Mouse (Mus musculus): ENCODE data around the gene Klk1b24.
"Not testable (repeated sequence)": the region's sequence is repeated elsewhere in the genome, so short reads cannot be mapped to it uniquely, and the experiment has no call there.

Klk1b24 gene

DNA sequence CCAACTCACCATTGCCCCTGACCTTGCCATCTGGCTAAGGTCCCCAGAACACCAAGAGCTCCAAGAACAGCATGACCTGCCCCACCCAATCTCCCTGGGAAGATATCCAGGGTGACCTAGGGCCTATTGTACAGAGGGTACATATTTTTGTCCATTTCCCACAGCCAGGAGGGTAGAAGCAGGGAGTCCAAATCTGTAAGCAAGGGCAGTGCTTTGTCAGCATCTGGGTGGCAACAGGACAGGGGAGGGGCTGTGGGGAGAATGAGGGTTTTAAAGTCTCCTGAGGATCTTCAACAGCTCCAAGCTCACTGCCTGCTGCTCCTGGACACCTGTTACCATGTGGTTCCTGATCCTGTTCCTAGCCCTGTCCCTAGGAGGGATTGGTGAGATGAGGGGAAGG is at the start of gene Klk1b24:
Gene Klk1b24 (plus strand): TSS at position 301 of the 400 bp plus-strand sequence.
- not testable (repeated sequence) for DNase-seq (ENCODE audit: low read depth, low spot score)

DNA sequence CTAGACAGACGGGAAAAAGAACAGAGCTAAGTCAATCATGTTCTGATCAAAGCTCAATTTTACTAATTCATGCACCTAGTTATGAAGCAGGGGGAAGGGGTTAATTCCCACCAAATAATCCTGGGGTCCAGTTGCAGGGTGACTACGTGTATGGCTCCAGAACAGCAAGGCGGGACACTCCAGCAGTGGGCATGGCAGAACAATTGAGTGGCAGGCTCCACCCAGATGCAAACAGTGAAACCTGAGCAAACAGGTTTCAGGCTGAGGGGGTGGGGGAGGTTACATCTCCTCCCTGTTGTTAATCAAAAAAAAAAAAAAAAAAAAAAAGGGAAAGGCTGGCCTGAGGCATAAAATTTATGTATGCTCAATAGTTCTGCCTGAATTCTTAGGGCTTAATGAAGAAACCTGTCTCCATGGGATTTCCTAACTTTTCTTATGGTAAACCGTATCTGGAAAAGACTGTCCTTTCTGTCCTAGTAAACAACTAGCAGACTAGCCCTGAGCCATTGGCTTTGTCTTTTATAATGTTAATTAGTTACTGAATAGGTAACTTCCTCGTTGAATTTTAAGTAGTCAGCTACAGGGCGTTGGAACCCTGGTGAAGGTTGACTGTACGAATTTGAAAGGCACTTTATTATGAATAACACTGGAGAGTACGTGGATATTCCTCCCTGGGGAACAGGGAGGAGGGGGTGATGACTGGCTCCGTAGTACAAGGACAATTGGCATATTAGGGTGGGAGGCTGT is 8.6 kb upstream of the Klk1b24 start:
- DNase-seq (ENCODE audit: low read depth, low spot score): no peak

DNA sequence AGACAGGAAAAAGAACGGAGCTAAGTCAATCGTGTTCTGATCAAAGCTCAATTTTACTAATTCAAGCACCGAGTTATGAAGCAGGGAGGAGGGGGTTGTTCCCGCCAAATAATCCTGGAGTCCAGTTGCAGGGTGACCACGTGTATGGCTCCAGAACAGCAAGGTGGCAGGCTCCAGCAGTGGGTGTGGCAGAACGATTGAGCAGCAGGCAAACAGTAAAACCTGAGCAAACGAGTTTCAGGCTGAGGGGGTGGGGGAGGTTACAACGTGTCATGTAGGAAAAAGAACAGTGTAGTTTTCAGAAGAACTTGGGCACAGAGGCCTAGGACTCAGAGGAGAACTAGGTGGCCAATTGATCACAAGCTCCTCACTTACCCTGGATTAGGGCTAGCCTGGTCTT is 1.5 kb upstream of the Klk1b24 start:
- DNase-seq (ENCODE audit: low read depth, low spot score): not testable (repeated sequence)

DNA sequence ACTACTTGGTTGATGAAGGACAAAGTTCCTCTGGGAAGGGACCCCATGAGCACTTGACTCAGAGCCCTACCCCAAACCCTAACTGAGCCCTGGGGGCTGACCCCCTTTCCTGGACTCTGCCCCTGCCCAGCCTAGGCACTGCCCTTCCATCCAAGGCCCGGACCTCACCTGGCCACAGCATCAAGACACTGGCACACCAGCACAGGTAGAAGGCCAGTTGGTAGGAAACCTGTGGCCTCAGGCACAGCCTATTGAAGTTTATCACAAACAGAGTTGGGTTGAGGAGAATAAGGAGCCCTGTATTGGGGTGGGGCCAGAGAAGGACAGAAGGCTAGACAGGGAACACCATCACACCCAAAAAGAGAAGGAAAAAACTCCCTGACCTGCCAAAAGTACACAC is 5.4 kb downstream of the Klk1b24 start:
- not testable (repeated sequence) for DNase-seq (ENCODE audit: low read depth, low spot score)

GRCm38 (mm10) chr7:44197891-44198290 is 9.9 kb downstream of the Klk1b24 start, which contains the start of gene Klk1b3:
Gene Klk1b3, plus strand, starts transcription at chr7:44198191.
- no peak for DNase-seq (ENCODE audit: low read depth, low spot score)

- DNase-seq (ENCODE audit: low read depth, low spot score): not testable (repeated sequence)
Observed at GRCm38 (mm10) chr7:44207135-44207534, 19.1 kb downstream of the Klk1b24 start, which contains the start of gene Klk1b4. Gene Klk1b4, plus strand, starts transcription at chr7:44207435.

DNA sequence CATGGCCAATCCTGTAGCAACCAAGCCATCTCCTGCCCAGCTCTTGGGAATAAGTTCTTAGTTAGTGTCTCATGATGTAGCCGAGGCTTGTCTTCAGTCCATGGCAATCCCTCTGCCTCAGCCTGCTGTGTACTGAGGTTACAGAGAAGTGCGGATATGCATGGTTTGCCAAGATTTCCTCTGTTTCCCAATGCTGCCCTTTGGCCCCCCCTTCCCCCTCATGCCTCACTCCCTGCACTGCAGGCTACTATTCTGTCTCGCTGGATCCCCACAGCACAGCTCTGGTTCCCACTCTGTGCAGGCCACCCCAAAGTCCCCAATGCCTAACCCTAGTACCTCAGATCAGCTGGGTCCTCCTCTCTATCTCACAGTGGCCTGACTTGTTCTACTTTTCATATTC is 20.3 kb downstream of the Klk1b24 start:
- DNase-seq (ENCODE audit: low read depth, low spot score): no peak

DNA sequence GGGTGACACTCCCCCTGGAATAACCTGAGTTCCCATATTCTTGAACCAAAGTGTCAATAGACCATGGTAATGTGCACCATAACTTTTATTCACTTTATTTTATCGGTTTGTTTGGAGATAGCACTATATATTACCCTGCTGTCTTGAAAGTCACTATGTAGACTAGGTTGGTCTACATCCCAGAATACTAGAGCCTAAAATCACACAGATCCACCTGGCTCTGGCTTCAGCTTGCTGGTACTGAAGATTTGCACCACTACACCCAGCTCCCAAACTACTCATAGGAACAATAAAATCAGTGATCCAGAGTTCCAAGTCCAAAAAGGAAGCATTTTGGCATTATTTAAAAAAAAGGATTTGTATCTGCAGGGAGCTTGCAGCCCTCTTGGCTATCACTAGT is 27.6 kb downstream of the Klk1b24 start, which contains the start of gene Klk1b5:
Gene Klk1b5 (plus strand): TSS at position 301 of the 400 bp plus-strand sequence.
- DNase-seq (ENCODE audit: low read depth, low spot score): no peak

DNA sequence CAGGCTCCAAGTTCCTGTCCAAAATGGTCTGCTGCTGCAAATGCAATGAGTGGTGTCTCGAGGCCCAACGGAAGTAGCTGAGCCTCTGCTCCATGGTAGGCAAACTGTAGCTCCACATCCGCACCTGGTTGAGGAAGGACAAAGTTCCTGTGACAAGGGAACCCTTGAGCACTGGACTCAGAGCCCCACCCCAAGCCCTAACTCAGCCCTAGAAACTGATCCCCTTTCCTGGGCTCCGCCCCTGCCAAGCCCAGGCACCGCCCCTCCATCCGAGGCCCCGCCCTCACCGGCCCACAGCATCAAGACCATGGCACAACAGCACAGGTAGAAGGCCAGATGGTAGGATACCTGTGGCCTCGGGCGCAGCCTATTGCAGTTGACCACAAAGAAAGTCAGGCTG is 33.6 kb downstream of the Klk1b24 start:
- not testable (repeated sequence) for DNase-seq (ENCODE audit: low read depth, low spot score)

DNA sequence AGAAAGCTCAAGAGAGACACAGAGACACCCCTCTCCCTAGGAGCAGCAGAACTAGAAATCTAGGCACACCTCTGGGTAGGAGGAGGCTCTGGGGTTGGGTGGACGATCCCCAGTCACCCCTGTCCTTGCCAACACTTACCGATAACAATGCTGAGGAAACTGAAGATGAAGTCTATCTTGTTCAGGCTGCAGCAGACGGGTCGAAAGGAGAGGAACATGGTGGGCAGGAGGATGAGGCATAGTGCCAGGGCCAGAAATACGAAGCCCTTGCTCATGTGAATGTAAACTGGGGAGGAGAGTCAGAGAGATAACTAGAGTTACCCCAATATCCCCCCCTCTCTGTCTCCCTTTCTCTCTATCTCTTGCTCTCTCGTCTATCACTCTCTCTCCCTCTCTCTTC is 34.3 kb downstream of the Klk1b24 start:
- DNase-seq (ENCODE audit: low read depth, low spot score): not testable (repeated sequence)

DNA sequence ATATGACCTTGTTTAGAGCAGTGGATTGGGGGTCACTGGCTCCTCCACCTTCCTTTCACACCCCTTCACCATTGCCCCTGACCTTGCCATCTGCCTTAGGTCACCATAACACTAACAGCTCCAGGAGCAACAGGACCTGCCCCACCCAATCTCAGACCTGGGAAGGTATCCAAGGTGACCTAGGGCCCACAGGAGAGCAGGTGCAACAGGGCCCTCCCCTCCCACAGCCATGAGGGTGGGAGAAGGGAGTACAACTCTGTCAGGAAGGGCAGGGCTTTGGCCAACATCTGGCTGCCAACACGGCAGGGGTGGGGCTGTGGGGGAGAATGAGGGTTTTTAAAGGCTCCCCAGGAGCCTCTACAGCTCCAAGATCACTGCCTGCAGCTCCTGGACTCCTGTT is 37.0 kb downstream of the Klk1b24 start, which contains the start of gene Klk1:
Gene Klk1 (plus strand): TSS at position 285 of the 400 bp plus-strand sequence.
- DNase-seq (ENCODE audit: low read depth, low spot score): no peak

- no peak for DNase-seq (ENCODE audit: low read depth, low spot score)
Observed at GRCm38 (mm10) chr7:44235909-44236308, 47.9 kb downstream of the Klk1b24 start, which contains the start of gene Gm36864. Gene Gm36864, plus strand, starts transcription at chr7:44236177.

- DNase-seq (ENCODE audit: low read depth, low spot score): no peak
Observed at GRCm38 (mm10) chr7:44239913-44240312, 51.9 kb downstream of the Klk1b24 start.

DNA sequence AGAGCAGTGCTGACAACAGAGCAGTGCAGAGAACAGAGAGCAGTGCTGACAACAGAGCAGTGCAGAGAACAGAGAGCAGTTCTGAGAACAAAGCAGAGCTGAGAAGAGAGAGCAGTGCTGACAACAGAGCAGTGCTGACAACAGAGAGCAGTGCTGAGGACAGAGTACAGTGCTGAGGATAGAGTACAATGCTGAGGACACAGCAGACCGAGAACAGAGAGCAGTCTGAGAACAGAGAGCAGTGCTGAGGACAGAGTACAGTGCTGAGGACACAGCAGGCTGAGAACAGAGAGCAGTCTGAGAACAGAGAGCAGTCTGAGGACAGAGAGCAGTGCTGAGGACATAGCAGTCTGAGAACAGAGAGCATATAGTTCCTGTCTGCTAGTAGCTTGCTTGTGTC is 52.7 kb downstream of the Klk1b24 start:
- DNase-seq (ENCODE audit: low read depth, low spot score): no peak

- no peak for DNase-seq (ENCODE audit: low read depth, low spot score)
Observed at GRCm38 (mm10) chr7:44241163-44241562, 53.1 kb downstream of the Klk1b24 start.
